Mouse (Mus musculus) c-Kit-positive CD71-negative TER-119-negative erythroid progenitor cells, embryonic 14.5 days (primary cell): ENCODE measurements at regions not wholly inside any gene's neighbourhood (a gene's known extent, or its start where the extent isn't known, plus 50 kb on each side); places are given as distances from the start of the nearest gene placed in this dataset.
"Not testable (repeated sequence)": the region's sequence is repeated elsewhere in the genome, so short reads cannot be mapped to it uniquely, and the experiment has no call there.

ENCODE experiments used
- DNase-seq: peaks from one replicate; pipeline ENCODE4 v3.0.0-alpha.2; 2013; ENCODE audit warnings: low read depth

DNA sequence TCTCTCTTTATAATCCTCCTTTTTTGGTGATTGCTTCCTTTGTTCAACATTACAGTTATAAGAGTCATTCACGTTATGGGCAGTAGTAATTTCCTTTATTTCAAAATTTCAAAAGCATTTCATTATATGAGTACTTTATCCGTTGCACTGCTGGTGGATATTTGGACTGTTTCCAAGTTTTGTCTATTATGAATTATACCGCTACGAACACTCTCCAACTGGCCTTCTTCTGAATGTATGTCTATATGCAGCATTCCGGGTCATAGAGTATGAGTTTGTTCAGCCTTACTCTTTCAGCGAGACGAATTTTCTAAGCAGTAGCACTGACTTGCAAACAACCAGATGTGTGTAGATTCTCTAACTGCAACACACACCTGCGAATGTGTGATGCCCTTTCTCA, 57.8 kb downstream of the Dusp6 start:
- DNase-seq, result no peak

DNA sequence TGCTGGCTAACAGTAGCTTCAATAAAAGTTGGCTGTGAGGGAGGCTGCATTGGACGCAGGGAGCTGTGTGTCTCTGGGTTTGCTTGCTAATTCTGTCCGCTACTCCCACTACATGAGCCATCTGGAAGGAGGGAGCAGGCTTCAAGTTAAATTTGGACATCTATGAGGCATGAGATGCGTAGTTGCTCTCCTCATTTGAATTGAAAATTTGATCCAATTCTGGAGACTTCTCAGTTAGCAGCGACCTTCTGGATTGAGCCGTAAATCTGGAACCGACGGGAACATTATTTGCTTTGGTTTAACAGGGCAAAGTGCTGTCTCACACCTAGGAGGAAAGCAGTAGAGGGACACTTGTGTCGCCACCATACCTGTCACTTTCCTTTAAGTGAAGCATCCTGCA, 60.3 kb downstream of the Dusp6 start:
- no peak for DNase-seq

DNA sequence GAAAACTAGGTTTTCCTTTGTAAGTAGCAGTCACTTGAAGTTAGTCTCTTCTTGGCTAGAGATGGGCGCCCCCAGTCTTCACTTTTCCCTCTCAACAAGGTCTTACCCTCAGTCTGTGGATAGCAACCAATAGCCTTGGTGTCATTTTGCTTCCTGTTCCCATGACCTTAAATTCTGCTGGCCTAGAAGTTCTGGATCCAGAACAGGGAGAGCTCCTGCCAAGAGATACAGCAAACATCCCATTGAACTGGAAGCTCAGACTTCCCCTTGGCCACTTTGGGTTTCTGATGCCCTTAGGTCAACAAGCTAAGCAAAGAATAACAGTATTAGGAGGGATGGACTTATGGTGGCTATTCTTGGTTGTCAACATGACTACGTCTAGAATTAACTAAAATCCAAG, 64.5 kb downstream of the Dusp6 start:
- no peak for DNase-seq

DNA sequence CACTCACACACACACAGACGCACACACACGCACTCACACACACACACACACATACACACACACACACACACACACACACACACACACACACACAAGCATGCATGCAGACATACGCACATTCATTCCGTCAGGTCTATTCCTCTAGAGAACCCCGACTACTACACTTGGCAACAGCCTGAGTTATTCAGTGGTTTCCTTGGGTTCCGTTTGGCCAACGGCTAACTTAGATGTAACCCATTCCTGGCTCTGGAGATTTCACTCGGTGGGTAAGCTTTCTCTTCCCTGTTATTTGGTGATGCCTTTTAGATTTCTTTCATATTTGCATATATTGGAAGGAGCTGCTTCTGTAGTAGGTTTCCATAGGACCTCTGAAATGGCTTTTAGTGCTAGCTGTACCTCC, 65.5 kb downstream of the Dusp6 start:
- no peak for DNase-seq

DNA sequence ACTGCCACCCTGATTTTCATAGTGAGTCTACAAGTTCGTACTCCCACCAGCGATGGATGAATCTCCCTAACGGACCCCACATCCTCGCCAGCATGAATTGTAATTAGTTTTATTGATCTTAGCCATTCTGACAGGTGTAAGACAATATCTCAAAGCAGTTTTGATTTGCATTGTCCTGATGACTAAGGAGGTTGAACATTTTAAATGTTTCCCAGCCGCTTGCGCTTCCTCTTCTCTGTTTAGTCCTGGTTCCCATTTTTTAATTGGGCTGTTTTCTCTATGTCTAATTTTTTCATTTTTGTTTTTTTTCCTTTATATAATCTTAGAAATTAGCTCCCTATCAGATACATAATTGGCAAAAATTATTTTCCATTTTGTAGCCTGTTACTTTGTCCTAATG, 66.4 kb downstream of the Dusp6 start:
- no peak for DNase-seq

DNA sequence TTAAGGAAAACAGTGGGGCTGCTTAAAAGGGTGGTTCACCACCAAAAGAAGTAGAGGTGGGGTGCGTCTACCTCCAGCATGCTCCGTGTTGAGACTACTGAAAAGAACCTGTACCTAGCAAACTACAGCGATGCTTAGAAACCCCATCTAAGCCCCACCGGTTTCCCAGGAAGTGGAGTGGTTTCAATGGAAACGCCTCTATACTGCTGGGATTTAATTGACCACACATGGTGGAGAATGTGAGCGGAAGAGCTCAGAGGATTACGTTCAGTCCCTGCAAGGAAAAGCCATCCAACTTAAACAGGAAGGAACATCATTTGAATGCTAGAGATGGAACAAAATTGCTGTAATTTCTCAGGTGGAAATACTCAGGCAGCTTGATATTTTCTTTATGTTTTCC, 67.5 kb downstream of the Dusp6 start:
- no peak for DNase-seq

DNA sequence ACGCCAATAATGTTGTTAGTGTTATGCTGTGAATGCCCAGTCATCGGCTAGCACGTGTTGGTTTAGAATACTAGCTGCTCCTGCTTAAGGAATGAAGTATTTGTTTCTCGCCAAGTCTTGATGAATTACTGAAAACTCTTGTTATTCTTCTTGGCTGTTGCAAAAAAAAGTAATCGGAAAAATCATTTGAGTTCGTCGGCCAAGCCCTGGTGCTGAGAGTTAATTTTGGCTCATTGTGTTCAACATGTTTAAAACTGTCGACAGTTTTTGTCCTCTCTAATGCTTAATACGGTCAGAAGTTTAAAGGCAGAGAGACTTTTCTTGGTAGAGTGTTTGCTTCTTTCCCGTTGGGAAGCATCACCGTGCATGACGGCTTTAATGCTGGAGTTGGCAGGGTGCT, 68.8 kb downstream of the Dusp6 start:
- no peak for DNase-seq

DNA sequence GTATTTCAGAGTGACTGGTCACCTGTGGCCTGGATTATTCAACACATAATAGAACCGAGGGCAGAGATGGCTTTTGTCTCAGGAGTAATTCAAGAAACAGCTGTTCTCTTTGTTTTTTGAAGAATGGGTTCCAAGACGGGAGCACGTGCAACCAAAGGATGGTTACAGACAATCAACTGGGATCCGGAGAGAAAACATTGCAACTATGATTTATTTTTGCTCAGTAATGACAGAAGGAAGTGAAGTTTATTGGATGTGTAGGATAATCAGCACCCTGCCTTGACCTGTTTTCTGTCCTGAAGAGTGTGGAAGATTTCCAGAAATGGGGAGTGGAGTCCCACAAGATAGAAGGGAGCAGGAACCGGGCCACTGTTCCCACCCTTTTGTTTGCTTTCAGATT, 70.8 kb downstream of the Dusp6 start:
- DNase-seq, result no peak

DNA sequence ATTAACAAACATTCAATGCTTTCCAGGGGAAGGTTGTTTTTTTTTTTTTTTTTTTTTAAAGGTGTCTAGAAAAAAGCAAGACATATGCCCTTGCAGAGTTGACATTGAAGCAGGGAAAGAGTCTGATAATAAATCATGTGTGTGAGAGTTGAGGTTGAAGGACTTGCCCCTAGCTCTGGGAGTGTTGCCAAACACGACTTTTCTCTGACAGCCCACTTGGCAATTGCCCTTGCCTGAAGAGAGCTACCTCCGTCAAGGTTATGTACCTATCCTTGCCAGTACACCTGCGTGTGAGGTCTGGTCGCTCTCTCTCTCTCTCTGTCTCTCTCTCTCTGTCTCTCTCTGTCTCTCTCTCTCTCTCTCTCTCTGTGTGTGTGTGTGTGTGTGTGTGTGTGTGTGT, 73.1 kb downstream of the Dusp6 start:
- no peak for DNase-seq

DNA sequence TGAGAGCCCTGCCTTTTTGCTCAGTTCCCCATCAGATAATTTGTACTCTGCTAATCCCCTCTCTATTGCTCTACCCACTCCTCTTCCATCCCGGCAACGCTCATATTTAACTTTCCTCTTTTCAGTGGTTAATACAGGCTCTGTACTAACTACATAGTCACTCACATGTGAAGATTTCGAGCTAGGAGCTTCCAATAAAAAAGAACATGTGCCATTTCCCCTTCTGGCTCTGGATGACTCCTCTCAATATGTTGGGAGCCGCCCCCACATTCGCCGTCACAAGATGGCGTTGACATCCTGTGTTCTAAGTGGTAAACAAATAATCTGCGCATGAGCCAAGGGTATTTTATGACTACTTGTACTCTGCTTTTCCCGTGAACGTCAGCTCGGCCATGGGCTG, 75.8 kb downstream of the Dusp6 start:
- DNase-seq, result not testable (repeated sequence)

DNA sequence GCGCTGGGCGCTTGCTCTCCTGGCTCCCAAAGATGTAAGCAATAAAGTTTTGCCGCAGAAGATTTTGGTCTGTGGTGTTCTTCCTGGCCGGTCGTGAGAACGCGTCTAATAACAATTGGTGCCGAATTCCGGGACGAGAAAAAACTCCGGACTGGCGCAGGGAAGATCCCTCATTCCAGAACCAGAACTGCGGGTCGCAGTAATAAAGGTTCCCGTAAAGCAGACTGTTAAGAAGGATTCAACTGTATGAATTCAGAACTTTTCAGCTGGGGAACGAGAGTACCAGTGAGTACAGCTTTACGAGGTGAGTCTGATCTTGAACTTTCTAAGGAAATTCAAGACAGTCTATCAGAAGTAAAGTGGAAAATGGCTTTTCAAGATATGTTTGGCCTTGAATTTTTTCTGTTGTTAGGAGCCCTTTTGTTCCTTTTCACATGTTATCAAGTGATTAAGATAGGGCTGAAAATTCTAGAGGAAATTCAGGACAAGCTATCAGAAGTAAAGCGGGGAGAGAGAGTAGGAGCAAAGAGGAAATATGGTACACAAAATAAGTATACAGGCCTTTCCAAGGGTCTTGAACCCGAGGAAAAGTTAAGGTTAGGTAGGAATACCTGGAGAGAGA, 76.4 kb downstream of the Dusp6 start:
- not testable (repeated sequence) for DNase-seq

DNA sequence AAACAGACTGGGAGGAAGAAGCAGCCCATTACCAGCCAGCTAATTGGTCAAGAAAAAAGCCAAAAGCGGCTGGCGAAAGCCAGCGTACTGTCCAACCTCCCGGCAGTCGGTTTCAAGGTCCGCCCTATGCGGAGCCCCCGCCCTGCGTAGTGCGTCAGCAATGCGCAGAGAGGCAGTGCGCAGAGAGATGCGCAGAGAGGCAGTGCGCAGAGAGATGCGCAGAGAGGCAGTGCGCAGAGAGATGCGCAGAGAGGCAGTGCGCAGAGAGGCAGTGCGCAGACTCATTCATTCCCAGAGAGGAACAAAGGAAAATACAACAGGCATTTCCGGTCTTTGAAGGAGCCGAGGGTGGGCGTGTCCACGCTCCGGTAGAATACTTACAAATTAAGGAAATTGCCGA, 77.0 kb downstream of the Dusp6 start:
- not testable (repeated sequence) for DNase-seq

DNA sequence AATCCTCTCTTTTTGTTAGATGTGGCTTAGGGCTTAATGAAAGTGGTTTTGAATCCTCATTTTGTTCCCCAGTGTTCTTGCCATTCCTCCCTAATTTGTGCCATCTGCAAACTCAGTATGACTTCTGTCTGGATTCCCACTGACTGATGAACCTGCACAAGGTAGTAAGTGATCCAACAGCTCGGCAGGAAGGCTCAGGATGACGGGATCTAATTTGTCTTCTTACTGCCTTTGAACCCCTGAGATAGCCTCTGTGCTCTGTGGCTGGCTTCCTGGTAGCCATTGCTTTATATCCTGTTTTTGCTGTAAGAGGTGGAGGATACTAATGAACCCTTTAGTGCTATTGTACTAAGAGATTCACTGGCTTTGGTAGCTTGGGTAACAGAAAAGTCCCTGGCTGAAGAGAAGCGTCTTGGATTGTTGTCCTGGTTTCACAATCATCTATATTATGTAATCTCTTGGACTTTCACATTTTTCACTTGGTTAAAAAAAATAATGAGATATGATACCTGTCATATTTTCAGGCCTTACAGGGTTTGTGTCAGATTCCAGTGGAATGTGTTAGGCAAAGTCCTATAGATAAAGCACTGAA, 86.2 kb downstream of the Dusp6 start:
- no peak for DNase-seq

DNA sequence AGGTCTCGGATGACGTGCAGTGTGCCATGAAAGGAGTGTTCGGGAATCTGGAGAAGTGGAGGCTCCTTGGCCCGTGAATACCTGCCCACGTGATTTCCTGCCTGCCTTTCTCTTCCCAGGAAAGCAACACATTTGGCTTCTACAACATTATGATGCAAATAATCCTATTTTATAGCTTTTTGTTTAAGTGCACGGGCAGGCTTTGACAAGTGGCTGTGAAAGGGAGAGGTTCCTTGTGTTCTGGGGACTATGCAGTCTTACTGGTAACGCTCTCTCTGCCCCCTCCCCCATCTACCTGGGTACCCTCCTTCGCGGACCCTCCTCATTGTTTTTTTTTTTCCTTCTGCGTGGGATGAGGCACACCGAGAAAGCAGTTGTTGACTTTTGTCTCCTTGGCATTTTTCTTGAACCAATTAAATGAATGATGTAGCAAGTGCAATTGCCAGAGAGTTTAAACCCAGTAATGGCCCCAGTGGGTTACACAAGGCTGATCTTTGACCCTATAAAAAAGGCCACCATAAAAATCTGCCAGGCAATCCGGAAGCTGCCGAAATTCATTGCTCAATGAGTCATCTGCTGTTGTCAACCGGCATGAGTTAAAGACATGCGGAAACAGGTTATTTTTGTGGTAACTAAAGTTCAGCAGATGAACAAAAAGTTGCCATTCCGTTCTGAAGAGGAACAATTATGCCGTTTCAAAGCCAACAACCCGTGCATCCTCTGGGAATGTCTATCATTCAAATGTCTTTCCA, 90.7 kb downstream of the Dusp6 start:
- DNase-seq, result peak; percentile 16

DNA sequence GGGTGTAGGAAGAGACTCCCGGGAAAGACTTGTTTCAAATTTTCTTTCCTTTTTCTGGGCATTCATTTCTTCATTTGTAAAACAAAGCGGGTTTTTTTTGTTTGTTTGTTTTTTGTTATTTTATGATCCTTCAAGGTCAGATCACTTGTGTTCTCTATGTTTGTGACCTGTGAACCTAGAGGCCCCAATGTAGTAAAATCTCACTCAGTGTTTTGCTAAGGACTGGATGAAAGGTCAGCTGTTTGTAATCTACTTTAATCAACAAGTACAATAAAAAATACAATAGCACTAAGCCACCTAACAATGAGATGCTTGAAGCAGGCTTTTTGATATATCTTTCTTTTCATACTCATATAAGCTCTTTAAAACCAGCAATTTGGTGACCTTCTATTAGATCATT, 91.3 kb downstream of the Dusp6 start:
- DNase-seq, result no peak

DNA sequence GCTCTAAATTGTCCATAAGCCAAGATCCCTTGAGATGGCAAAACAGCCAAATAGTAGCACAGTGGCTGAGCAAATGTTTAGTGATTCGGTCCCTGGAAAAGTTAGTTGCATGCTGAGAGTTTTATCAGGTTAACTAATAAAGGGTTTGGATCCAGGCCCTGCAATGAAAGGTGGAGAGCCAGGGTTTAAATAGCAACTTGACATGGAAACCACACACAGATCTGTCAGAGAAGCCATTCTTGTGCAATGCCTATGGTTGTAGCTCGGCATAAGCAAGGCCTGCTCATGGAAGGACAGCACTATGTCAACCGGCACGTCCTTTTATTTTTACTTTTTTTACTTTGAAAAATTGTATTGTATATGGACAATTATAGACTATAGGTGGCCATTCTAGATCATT, 92.3 kb downstream of the Dusp6 start:
- no peak for DNase-seq

DNA sequence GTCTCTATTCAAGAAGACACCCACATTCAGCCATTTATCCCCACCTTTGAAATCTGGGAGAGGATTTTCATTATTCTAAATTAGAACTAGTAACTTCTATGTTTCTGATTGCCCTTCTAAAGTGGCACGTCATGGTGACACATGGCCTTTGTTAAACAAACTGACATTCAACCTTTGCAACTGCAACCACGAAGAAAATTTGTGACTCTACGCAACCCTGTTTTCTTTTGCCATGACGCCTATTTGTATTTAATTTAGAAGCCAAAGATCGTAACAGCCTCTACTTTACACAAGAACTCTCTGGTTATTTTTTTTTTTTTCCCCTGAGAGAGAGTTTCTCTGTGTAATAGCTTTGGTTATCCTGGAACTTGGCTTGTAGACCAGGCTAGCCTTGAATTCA, 93.2 kb downstream of the Dusp6 start:
- DNase-seq, result no peak

DNA sequence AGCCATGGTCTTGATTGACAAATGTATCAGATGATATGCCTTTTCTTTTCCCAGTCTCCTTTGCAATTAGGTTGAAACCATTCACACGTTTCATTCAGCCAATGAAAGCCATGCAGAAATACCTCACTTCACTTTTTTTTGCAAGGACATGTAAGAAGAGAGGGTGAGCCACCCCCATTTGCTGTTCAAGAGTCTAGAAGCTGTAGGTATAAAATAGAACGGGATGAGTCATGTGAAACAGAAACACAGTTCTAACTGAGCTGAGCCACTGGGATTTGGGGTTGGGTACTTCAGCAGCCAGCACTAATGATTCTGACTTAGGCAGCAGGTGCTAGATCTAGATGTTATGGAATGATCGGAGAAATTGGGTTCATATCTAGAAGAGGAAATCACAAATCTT, 93.9 kb downstream of the Dusp6 start:
- no peak for DNase-seq

DNA sequence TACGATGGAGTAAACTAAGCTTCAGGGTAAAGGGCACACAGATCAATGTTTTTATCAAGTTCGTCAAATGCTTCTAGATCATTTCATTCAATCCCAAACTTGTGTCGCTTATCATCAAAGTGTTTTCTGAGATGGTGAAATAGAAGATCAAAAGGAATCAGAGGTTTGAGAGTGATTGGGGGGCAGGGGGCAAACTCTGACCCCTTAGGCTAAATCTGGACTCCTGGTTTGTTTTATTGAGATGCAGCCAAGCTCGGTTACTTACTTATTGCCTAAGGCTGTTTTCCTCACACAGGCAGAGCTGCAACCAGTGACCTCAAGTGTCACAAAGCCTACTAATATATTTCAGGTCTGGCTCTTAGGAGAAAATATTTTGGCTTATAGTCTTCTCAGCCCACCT, 94.3 kb downstream of the Dusp6 start:
- no peak for DNase-seq

DNA sequence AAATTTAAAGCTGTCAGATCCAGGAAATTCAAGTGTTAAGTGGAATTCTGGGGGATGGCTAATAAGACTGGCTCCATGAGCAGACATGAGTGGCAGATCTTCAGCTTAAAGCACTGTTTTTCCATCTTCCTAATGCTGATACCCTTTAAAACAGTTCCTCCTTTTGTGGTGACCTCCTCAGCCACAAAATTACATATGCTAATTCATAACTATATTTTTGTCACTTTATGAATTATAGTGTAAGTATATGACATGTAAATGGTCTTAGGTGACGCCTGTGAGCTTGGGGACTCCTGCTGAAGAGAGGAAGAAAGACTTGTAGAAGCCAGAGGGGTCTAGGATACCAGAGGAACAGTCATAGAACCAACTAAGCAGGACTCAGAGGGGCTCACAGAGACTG, 95.2 kb downstream of the Dusp6 start:
- no peak for DNase-seq

DNA sequence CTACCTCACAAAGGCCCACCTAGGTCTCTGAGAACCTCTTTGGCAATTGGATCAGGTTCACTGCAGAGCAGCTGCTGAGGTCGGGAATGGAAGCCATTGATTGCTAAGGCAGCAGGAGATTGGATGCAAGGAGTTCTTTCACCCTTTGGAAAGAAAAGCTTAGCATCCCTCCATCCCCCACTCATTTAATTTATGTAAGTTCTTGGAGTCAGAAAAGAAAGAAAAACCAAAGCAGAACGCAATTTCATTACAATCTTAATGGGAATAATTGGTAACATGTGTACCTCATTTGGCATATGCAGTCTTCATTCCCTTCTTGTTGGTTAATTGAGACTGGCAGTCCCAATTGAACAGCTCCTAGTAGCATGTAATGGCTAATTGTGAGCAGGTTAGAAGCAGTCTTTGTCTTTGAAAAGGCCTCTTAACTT, 96.4 kb downstream of the Dusp6 start:
- no peak for DNase-seq

DNA sequence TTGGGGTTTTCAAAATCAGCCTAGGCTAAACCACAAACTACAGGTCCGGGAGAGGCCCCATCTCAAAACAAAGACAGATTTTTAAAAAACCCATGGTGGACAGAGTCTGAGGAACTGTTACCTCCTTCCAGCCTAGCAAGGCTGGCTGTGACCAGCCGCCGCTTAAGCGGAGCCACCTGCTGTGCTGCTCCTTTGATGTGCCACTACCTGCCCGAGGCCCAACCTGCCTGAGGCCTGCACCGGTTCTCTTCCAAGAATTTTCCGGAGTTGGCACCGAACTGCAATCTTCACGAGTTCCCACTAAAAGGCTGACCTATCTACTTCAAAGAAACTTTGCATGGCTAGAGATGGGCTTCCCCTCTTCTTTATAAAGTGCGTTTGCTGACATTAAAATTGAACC, 97.6 kb downstream of the Dusp6 start:
- not testable (repeated sequence) for DNase-seq

DNA sequence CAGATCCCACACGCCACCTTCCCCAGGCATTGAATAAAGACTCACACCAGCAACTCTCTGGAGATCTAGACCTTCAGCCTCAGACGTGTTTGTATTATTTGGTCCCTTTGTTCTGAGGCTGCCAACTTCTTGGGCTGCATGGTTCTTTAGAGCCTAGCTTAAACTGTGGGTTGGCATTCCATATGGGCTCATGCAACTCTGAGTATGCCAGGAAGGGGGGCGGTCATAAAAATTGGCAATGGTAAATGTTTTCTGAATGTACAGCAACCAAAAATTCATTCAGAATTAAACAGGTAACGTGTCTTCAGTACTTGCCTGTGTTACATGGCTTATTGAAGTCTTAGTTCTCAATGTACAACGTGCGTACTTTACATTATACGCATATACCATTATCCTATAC, 103.1 kb downstream of the Dusp6 start:
- no peak for DNase-seq

DNA sequence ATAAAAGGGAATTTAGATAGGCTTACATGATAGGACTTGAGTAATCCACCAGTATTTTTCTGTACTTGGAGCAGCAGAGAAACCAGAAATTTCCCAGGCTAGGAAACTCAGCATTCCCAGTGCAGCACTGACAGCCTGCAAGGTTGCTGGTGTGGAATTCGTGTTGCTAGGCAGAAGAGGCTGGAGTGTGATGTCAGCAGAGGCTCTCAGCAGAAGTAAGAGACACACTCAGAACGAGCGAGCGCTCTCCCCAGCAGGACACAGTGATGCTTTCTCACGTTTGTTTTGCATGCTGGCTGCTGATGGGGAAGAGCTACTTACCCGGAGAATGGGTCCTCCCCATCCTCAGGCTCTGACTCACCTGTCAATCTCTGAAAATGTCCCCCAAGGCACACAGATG, 104.7 kb downstream of the Dusp6 start:
- DNase-seq, result no peak
